Mouse (Mus musculus) adrenal gland, postnatal 36 days (tissue): ENCODE measurements around the gene Cysrt1. TPM values are rescaled to one million over a fixed set of nuclear protein-coding genes. Genes with fewer than 3 reads are reported as not detected.
A peak's percentile ranks its signal among the peaks of the same experiment; 100 is the strongest.

Experiments
- DNase-seq, 2 experiments: peaks; one replicate each; pipeline ENCODE4 v3.0.0; 2021; ENCODE audit warnings: mixed read lengths in 1 of 2
- long read RNA-seq, 2 experiments: library from polyadenylated mRNA; stranded (forward); transcript quantifications; one replicate each; pipeline ENCODE4 v2.0.0; 2021; ENCODE audit warnings: borderline sequencing depth in 2 of 2
- total RNA-seq, 2 experiments: library from RNA; stranded (reverse); gene quantifications; 2 replicates each; pipeline ENCODE4 v1.2.3; 2021

Gene Cysrt1
- not detected for total RNA-seq
- long read RNA-seq, experiment 1 = 0 reads
- long read RNA-seq, experiment 2 = 0 reads

- DNase-seq = peak in 1 of 2 experiments; percentile 25
Measured at GRCm38 (mm10) chr2:25242101-25242506, at the start of gene Cysrt1, which contains the start of gene Rnf208. Gene Cysrt1, minus strand, starts transcription at chr2:25242452. Gene Rnf208, plus strand, starts transcription at chr2:25242255.

- DNase-seq = peak in 1 of 2 experiments; percentile 28
Measured at GRCm38 (mm10) chr2:25291184-25292053, 49.2 kb upstream of the Cysrt1 start.

- DNase-seq = no peak
Measured at GRCm38 (mm10) chr2:25290816-25291130, 48.5 kb upstream of the Cysrt1 start.

- peak; percentile 33 to 44 for DNase-seq
Measured at GRCm38 (mm10) chr2:25290101-25290815, 48.0 kb upstream of the Cysrt1 start.

GRCm38 (mm10) chr2:25289651-25290050 is 47.4 kb upstream of the Cysrt1 start, which contains the start of gene Lrrc26:
Gene Lrrc26, plus strand, starts transcription at chr2:25289915.
- DNase-seq = peak in 1 of 2 experiments; percentile 37

- no peak for DNase-seq
Measured at GRCm38 (mm10) chr2:25288734-25289345, 46.6 kb upstream of the Cysrt1 start.

- no peak for DNase-seq
Measured at GRCm38 (mm10) chr2:25287927-25288649, 45.8 kb upstream of the Cysrt1 start, which contains the start of gene Tmem210. Gene Tmem210, plus strand, starts transcription at chr2:25288145.

- DNase-seq = no peak
Measured at GRCm38 (mm10) chr2:25286837-25287636, 44.8 kb upstream of the Cysrt1 start.

GRCm38 (mm10) chr2:25286314-25286713 is 44.1 kb upstream of the Cysrt1 start:
- no peak for DNase-seq

GRCm38 (mm10) chr2:25285551-25285950 is 43.3 kb upstream of the Cysrt1 start:
- no peak for DNase-seq

- peak; percentile 84 to 88 for DNase-seq
Measured at GRCm38 (mm10) chr2:25278928-25279882, 37.0 kb upstream of the Cysrt1 start.

GRCm38 (mm10) chr2:25273010-25273409 is 30.8 kb upstream of the Cysrt1 start:
- no peak for DNase-seq

- DNase-seq = no peak
Measured at GRCm38 (mm10) chr2:25272515-25272914, 30.3 kb upstream of the Cysrt1 start.

- DNase-seq = peak; percentile 97 to 99
Measured at GRCm38 (mm10) chr2:25271827-25272511, 29.7 kb upstream of the Cysrt1 start, which contains the start of the genes Ssna1 and Anapc2. Gene Ssna1, minus strand, starts transcription at chr2:25272438. Gene Anapc2, plus strand, starts transcription at chr2:25272478.

GRCm38 (mm10) chr2:25267746-25268309 is 25.6 kb upstream of the Cysrt1 start:
- DNase-seq = no peak

- DNase-seq = no peak
Measured at GRCm38 (mm10) chr2:25267241-25267640, 25.0 kb upstream of the Cysrt1 start.

GRCm38 (mm10) chr2:25266720-25267119 is 24.5 kb upstream of the Cysrt1 start:
- no peak for DNase-seq

- no peak for DNase-seq
Measured at GRCm38 (mm10) chr2:25265897-25266656, 23.8 kb upstream of the Cysrt1 start.
